Mouse (Mus musculus) midbrain, embryonic 16.5 days (tissue): ENCODE measurements around the gene Mfng. TPM values are rescaled to one million over a fixed set of nuclear protein-coding genes. Genes with fewer than 3 reads are reported as not detected.
A peak's percentile ranks its signal among the peaks of the same experiment; 100 is the strongest.

Experiments used
- ATAC-seq: fragments of 200-750 bp; cut with Nextera tagmentation; 2 replicates; pipeline ENCODE4 v1.8.0; 2017; ENCODE audit warnings: moderate TSS enrichment
- H3K27ac ChIP-seq: fragments of 300-500 bp; sonication (generic); 2 replicates; pipeline ENCODE4 v1.5.1; 2014; ENCODE audit warnings: mild to moderate bottlenecking, low read length, mixed read lengths
- H3K27me3 ChIP-seq: fragments of 300-500 bp; sonication (generic); 2 replicates; pipeline ENCODE4 v1.6.1; 2014; ENCODE audit warnings: low read depth, low read length, mixed read lengths; ENCODE audit not compliant: control insufficient read depth, insufficient read depth
- H3K36me3 ChIP-seq: fragments of 300-500 bp; sonication (generic); 2 replicates; pipeline ENCODE4 v1.6.1; 2014; ENCODE audit warnings: mild to moderate bottlenecking, low read length, moderate library complexity, mixed read lengths; ENCODE audit not compliant: control insufficient read depth, insufficient read depth
- H3K4me1 ChIP-seq: fragments of 300-500 bp; sonication (generic); 2 replicates; pipeline ENCODE4 v1.6.1; 2014; ENCODE audit warnings: mild to moderate bottlenecking, low read length, mixed read lengths; ENCODE audit not compliant: control insufficient read depth, insufficient read depth
- H3K4me2 ChIP-seq: fragments of 300-500 bp; sonication (generic); 2 replicates; pipeline ENCODE4 v1.6.1; 2014; ENCODE audit warnings: mild to moderate bottlenecking, low read length, mixed read lengths
- H3K4me3 ChIP-seq: fragments of 300-500 bp; sonication (generic); 2 replicates; pipeline ENCODE4 v1.5.1; 2014; ENCODE audit warnings: low read depth, mild to moderate bottlenecking, low read length, moderate library complexity, mixed read lengths
- H3K9ac ChIP-seq: fragments of 300-500 bp; sonication (generic); 2 replicates; pipeline ENCODE4 v1.6.1; 2014; ENCODE audit warnings: low read depth, low read length, mixed read lengths
- H3K9me3 ChIP-seq: fragments of 300-500 bp; sonication (generic); replicated peaks from 2 replicates; pipeline ENCODE4 v1.6.1; 2014; ENCODE audit warnings: mild to moderate bottlenecking, low read length, mixed read lengths; ENCODE audit not compliant: control insufficient read depth, poor library complexity, severe bottlenecking
- WGBS: fragments of 180-500 bp; shearing (Covaris S2); extraction: QIAGEN DNeasy Blood & Tissue Kit; methylation state at CpG from one replicate; pipeline ENCODE4 v1.1.7; 2014; 5-methylcytosine and 5-hydroxymethylcytosine counted together
- polyA plus RNA-seq: library from polyadenylated mRNA; unstranded; fragments of >200 nt; fragmentation: Nextera tagmentation; extraction: Ambion mirVana; gene quantifications from 2 replicates; pipeline ENCODE4 v1.2.1, GENCODE M21; 2015

Gene Mfng
- 13.5 and 19.7 TPM in 2 replicates for polyA plus RNA-seq

- Histone ChIP-seq H3K27ac (peak within 1 kb of the TSS; percentile 55; the same call in 1 of the 2 replicates), H3K9me3 (no peaks in the 10 kb centered on the region), H3K4me3 (peak within 1 kb of the TSS; percentile 16), H3K4me1 (peaks cover 7% of the 10 kb centered on the region), H3K36me3 (no peaks in the 10 kb centered on the region), H3K4me2 (peak within 1 kb of the TSS; percentile 27), H3K27me3 (no peaks in the 10 kb centered on the region), H3K9ac (peak within 1 kb of the TSS; percentile 38; the same call in 1 of the 2 replicates)
- ATAC-seq: peak; percentile 41; the same call in 1 of the 2 replicates
- 0% methylated on average over 10 of the region's 11 CpGs for WGBS
Observed at GRCm38 (mm10) chr15:78773290-78773729, at the start of gene Mfng. TSS of gene Mfng (minus strand) at chr15:78773475.

- WGBS: 83% methylated on average over 6 of the region's 6 CpGs
- Histone ChIP-seq H3K4me3 (no peak overlapping the region), H3K27ac (no peak overlapping the region), H3K27me3 (no peaks in the 10 kb centered on the region), H3K9me3 (no peaks in the 10 kb centered on the region), H3K9ac (no peak overlapping the region), H3K4me1 (no peaks in the 10 kb centered on the region), H3K36me3 (no peaks in the 10 kb centered on the region), H3K4me2 (no peak overlapping the region)
- ATAC-seq: no peak
Observed at GRCm38 (mm10) chr15:78816074-78816391, 42.8 kb upstream of the Mfng start.

GRCm38 (mm10) chr15:78815314-78816073, 42.2 kb upstream of the Mfng start:
- Histone ChIP-seq H3K9me3 (no peaks in the 10 kb centered on the region), H3K27me3 (no peaks in the 10 kb centered on the region), H3K9ac (no peak overlapping the region), H3K4me3 (no peak overlapping the region), H3K36me3 (no peaks in the 10 kb centered on the region), H3K4me2 (no peak overlapping the region), H3K27ac (no peak overlapping the region), H3K4me1 (no peaks in the 10 kb centered on the region)
- 66% methylated on average over 11 of the region's 11 CpGs for WGBS
- no peak for ATAC-seq

GRCm38 (mm10) chr15:78813603-78814002, 40.3 kb upstream of the Mfng start:
- Histone ChIP-seq H3K27me3 (no peaks in the 10 kb centered on the region), H3K27ac (no peak overlapping the region), H3K4me2 (no peak overlapping the region), H3K9me3 (no peaks in the 10 kb centered on the region), H3K4me1 (no peaks in the 10 kb centered on the region), H3K4me3 (no peak overlapping the region), H3K9ac (no peak overlapping the region), H3K36me3 (no peaks in the 10 kb centered on the region)
- 93% methylated on average over 4 of the region's 4 CpGs for WGBS
- no peak for ATAC-seq

- no peak overlapping the region for H3K9ac ChIP-seq
- no peak overlapping the region for H3K4me3 ChIP-seq
- peaks cover 4% of the 10 kb centered on the region; the same call in 1 of the 2 replicates for H3K27me3 ChIP-seq
- H3K27ac ChIP-seq: no peak overlapping the region
- H3K4me1 ChIP-seq: no peaks in the 10 kb centered on the region
- no peak overlapping the region for H3K4me2 ChIP-seq
- no peaks in the 10 kb centered on the region for H3K36me3 ChIP-seq
- whole genome bisulfite sequencing: 79% methylated on average over 9 of the region's 9 CpGs
- no peaks in the 10 kb centered on the region for H3K9me3 ChIP-seq
- no peak for ATAC-seq
Observed at GRCm38 (mm10) chr15:78810146-78810545, 36.9 kb upstream of the Mfng start.

GRCm38 (mm10) chr15:78809739-78810138, 36.5 kb upstream of the Mfng start:
- Histone ChIP-seq H3K4me3 (no peak overlapping the region), H3K4me2 (no peak overlapping the region), H3K36me3 (no peaks in the 10 kb centered on the region), H3K4me1 (no peaks in the 10 kb centered on the region), H3K27me3 (peaks cover 6% of the 10 kb centered on the region; the same call in 1 of the 2 replicates), H3K9me3 (no peaks in the 10 kb centered on the region), H3K27ac (no peak overlapping the region), H3K9ac (no peak overlapping the region)
- WGBS: 71% methylated on average over 9 of the region's 9 CpGs
- ATAC-seq: no peak

- H3K4me3 ChIP-seq: no peak overlapping the region
- H3K4me2 ChIP-seq: no peak overlapping the region
- H3K36me3 ChIP-seq: no peaks in the 10 kb centered on the region
- no peaks in the 10 kb centered on the region for H3K4me1 ChIP-seq
- H3K27me3 ChIP-seq: peaks cover 6% of the 10 kb centered on the region; the same call in 1 of the 2 replicates
- H3K9me3 ChIP-seq: no peaks in the 10 kb centered on the region
- no peak overlapping the region for H3K27ac ChIP-seq
- 83% methylated on average over 2 of the region's 2 CpGs for WGBS
- no peak for ATAC-seq
- H3K9ac ChIP-seq: no peak overlapping the region
Observed at GRCm38 (mm10) chr15:78808980-78809379, 35.7 kb upstream of the Mfng start.

- WGBS: 71% methylated on average over 3 of the region's 3 CpGs
- Histone ChIP-seq H3K36me3 (no peaks in the 10 kb centered on the region), H3K4me2 (no peak overlapping the region), H3K9ac (no peak overlapping the region), H3K9me3 (no peaks in the 10 kb centered on the region), H3K27ac (no peak overlapping the region), H3K4me1 (peaks cover 9% of the 10 kb centered on the region), H3K27me3 (peaks cover 15% of the 10 kb centered on the region), H3K4me3 (no peak overlapping the region)
- no peak for ATAC-seq
Observed at GRCm38 (mm10) chr15:78807141-78807540, 33.9 kb upstream of the Mfng start.

GRCm38 (mm10) chr15:78806614-78807013, 33.3 kb upstream of the Mfng start:
- no peak overlapping the region for H3K27ac ChIP-seq
- H3K36me3 ChIP-seq: no peaks in the 10 kb centered on the region
- 60% methylated on average over 2 of the region's 2 CpGs for WGBS
- ATAC-seq: no peak
- H3K4me3 ChIP-seq: no peak overlapping the region
- no peak overlapping the region for H3K9ac ChIP-seq
- peaks cover 13% of the 10 kb centered on the region for H3K4me1 ChIP-seq
- no peak overlapping the region for H3K4me2 ChIP-seq
- no peaks in the 10 kb centered on the region for H3K9me3 ChIP-seq
- peaks cover 21% of the 10 kb centered on the region for H3K27me3 ChIP-seq
